Mouse (Mus musculus): ENCODE results near the gene Klhl11. TPM values are rescaled to one million over a fixed set of nuclear protein-coding genes. Genes with fewer than 3 reads are reported as not detected.

The Klhl11 gene
- total RNA-seq, 2 experiments from 2014 or later, result 12.9 to 13.9 TPM

GRCm38 (mm10) chr11:100472935-100473295 is 374 bp upstream of the Klhl11 start:
- intact Hi-C loops (cut with DNase I), result loop anchor here (1.0 to 2.0 kb wide), 2 partner anchors 47 to 110 kb away; no protein-coding TSS in a partner anchor
- no peak for DNase-seq

GRCm38 (mm10) chr11:100471352-100472196 is 967 bp downstream of the Klhl11 start:
- intact Hi-C loops (cut with DNase I), result loop anchor here (1.0 to 2.0 kb wide), 2 partner anchors 45 to 109 kb away; no protein-coding TSS in a partner anchor
- peak; percentile 11 to 22 for DNase-seq

- DNase-seq, result no peak
Measured at GRCm38 (mm10) chr11:100465833-100466232, 6.7 kb downstream of the Klhl11 start.

GRCm38 (mm10) chr11:100465229-100465792 is 7.2 kb downstream of the Klhl11 start:
- intact Hi-C loops (cut with DNase I), result no loop called here

More at GRCm38 (mm10) chr11:100465833-100466232, 6.7 kb downstream of the Klhl11 start:
- intact Hi-C loops (cut with DNase I), result no loop called here

GRCm38 (mm10) chr11:100462699-100463098 is 9.8 kb downstream of the Klhl11 start:
- intact Hi-C loops (cut with DNase I), result no loop called here
- no peak for DNase-seq

More at GRCm38 (mm10) chr11:100465229-100465792, 7.2 kb downstream of the Klhl11 start:
- no peak for DNase-seq

GRCm38 (mm10) chr11:100457711-100458110 is 14.8 kb downstream of the Klhl11 start:
- intact Hi-C loops (cut with DNase I), result no loop called here
- no peak for DNase-seq

GRCm38 (mm10) chr11:100457247-100457646 is 15.3 kb downstream of the Klhl11 start:
- no peak for DNase-seq
- intact Hi-C loops (cut with DNase I), result no loop called here

- DNase-seq, result no peak
- intact Hi-C loops (cut with DNase I), result no loop called here
Measured at GRCm38 (mm10) chr11:100442625-100443024, 29.9 kb downstream of the Klhl11 start.

- intact Hi-C loops (cut with DNase I), result no loop called here
- DNase-seq, result no peak
Measured at GRCm38 (mm10) chr11:100441797-100442196, 30.7 kb downstream of the Klhl11 start, which contains the start of the genes Nt5c3b and Klhl10. Nt5c3b (minus strand) TSS chr11:100441808. Klhl10 (plus strand) TSS chr11:100441917.

GRCm38 (mm10) chr11:100440691-100441522 is 31.6 kb downstream of the Klhl11 start:
- intact Hi-C loops (cut with DNase I), result no loop called here

GRCm38 (mm10) chr11:100437901-100438300 is 34.6 kb downstream of the Klhl11 start:
- no peak for DNase-seq
- intact Hi-C loops (cut with DNase I), result no loop called here

More at GRCm38 (mm10) chr11:100440691-100441522, 31.6 kb downstream of the Klhl11 start:
- peak; percentile 90 for DNase-seq

- intact Hi-C loops (cut with DNase I), result no loop called here
- no peak for DNase-seq
Measured at GRCm38 (mm10) chr11:100435678-100436246, 36.8 kb downstream of the Klhl11 start.

GRCm38 (mm10) chr11:100432002-100432401 is 40.5 kb downstream of the Klhl11 start:
- intact Hi-C loops (cut with DNase I), result no loop called here
- no peak for DNase-seq

- peak in 1 of 2 experiments; percentile 64 for DNase-seq
- intact Hi-C loops (cut with DNase I), result no loop called here
Measured at GRCm38 (mm10) chr11:100430052-100430451, 42.5 kb downstream of the Klhl11 start.

- intact Hi-C loops (cut with DNase I), result no loop called here
- DNase-seq, result peak; percentile 70 to 75
Measured at GRCm38 (mm10) chr11:100428612-100429199, 43.8 kb downstream of the Klhl11 start.

GRCm38 (mm10) chr11:100426820-100427219 is 45.7 kb downstream of the Klhl11 start:
- no peak for DNase-seq
- intact Hi-C loops (cut with DNase I), result loop anchor here (1.0 to 2.0 kb wide), 2 partner anchors 45 to 128 kb away; partner anchors contain the start of gene Klhl11

GRCm38 (mm10) chr11:100425851-100426250 is 46.7 kb downstream of the Klhl11 start:
- intact Hi-C loops (cut with DNase I), result loop anchor here (1.0 to 2.0 kb wide), 2 partner anchors 46 to 129 kb away; partner anchors contain the start of gene Klhl11
- DNase-seq, result peak; percentile 80 to 86

GRCm38 (mm10) chr11:100423836-100424235 is 48.7 kb downstream of the Klhl11 start:
- intact Hi-C loops (cut with DNase I), result no loop called here
- no peak for DNase-seq

- no peak for DNase-seq
- intact Hi-C loops (cut with DNase I), result no loop called here
Measured at GRCm38 (mm10) chr11:100421537-100421936, 51.0 kb downstream of the Klhl11 start.
